Mouse (Mus musculus): ENCODE measurements around the gene Ube2m.

- TF ChIP-seq CTCF (IDR thresholded peaks at IDR 0.05; ENCODE audit: low read depth, low read length), result no peak
- TF ChIP-seq POLR2A (IDR thresholded peaks at IDR 0.05; ENCODE audit: extremely low read depth, insufficient read depth, low read length), result no peak
Observed at GRCm38 (mm10) chr7:13006011-13006410, 32.1 kb downstream of the Ube2m start.

All from liver, adult 2 months (tissue).